Mouse (Mus musculus) induced T-regulatory cell, adult 2 months (primary cell): ENCODE results near the gene Bank1.

Source experiments
- DNase-seq: peaks from one replicate; pipeline ENCODE4 v3.0.0-alpha.2; 2012; ENCODE audit warnings: low read depth

The Bank1 gene

GRCm38 (mm10) chr3:136103339-136103738 lies 222.5 kb downstream of the Bank1 start:
- DNase-seq: no peak

DNA sequence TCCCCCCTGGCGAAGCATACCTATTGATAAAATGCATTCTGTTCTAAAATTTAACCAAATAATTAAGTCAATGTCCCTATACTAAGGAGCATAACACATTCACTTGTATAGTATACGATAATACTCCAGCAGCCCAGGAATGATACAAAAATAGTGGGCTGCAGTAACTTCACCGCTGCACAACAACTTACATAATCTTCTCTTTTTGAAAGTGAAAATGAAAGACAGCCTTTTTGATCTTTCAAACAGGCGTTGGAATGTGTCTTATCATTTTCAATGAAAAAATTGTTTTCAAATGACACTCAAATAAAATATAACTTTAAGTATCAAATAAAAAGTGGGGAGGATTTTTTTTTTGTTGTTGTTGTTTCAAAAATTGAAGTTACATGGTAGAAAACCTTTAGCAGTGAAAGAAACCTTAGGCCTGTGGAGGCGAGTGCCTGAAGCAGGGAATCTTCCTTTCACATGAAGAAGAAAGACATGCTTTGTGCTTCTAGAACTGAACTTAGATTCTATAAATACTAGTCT lies 224.8 kb downstream of the Bank1 start:
- peak; percentile 55 for DNase-seq

DNA sequence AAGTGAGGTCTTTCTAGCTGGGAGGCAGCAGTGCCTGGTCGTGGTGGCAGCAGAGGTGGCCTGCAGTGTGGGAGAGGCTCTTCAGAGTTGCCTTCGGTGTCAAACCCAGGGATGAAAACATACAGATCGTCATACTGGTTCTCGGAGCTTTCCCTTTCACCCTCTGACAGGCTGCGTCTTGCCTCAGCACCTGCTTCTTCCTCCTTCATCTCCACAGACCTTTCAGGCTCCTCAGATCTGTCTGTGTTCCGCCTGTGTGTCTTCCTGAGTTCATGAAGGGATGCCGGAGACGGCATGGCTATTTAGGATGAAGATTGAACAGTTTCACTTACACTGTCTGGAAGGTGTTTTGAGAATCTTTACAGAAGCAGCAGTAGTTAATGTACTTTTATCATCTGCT lies 225.6 kb downstream of the Bank1 start:
- DNase-seq: peak; percentile 46

GRCm38 (mm10) chr3:136086948-136087660 lies 238.8 kb downstream of the Bank1 start:
- no peak for DNase-seq

GRCm38 (mm10) chr3:136086431-136086830 lies 239.4 kb downstream of the Bank1 start:
- DNase-seq: no peak

GRCm38 (mm10) chr3:136085077-136085476 lies 240.8 kb downstream of the Bank1 start:
- no peak for DNase-seq

DNA sequence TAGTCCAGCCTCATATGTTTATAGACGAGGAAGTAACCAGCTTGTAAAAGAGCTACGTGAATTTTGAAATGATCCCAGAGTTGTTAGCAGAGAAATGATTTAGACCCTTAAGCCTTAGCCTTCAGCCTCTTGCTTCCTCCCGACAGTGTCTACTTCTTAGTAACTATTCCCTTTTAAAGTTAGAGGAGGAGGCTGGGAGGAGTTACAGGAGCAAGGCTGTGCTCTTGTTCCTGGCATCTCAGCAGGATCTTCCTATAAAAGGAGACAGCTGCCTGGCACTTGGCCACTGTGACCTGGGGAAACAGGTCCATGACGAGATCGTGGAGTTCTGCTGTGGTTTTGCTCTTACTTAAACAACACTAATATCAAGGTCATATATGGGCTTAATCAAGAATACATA lies 241.8 kb downstream of the Bank1 start:
- DNase-seq: no peak

- no peak for DNase-seq
These were observed 244.6 kb downstream of the Bank1 start for GRCm38 (mm10) chr3:136081264-136081663.

DNA sequence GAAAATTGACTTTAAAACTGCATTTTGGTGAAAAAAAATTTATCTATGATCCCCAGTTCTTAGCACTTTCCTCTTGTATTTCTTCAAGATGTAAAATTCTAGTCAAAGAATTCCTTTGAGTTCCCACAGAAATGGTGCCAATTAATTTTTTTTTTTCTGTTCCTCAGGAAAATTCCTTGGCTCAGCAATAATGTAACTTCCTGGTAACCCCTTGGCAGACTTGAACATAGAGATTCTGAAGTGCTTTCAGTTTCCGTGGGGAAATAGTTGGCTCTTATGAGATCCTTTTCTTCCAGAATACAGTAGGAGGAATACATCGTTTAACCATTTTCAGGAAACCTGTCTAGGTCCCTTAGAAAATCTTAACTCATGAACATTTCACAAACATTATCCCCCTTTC lies 247.3 kb downstream of the Bank1 start:
- DNase-seq: no peak

DNA sequence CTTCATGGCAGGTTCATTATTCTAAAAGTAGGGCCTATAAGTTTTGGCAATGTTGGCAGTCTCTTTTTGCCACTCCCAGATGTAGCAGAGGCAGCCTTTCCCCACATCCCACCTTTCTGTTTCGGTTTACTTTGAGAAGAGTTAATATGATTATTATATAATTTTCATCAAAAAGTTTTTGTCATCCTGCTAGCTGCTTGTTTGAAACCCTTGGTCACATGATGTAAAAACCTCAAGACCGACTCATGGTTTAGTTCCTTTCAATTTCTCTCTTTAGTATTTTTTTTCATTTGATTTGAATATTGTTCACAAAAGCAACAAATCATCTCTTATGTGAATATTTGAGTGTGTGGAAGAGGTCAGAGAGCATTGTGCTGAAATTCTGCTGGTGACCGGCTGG lies 255.5 kb downstream of the Bank1 start:
- no peak for DNase-seq

GRCm38 (mm10) chr3:136061907-136062306 lies 264.0 kb downstream of the Bank1 start:
- no peak for DNase-seq

GRCm38 (mm10) chr3:136050635-136051034 lies 275.2 kb downstream of the Bank1 start:
- DNase-seq: no peak

DNA sequence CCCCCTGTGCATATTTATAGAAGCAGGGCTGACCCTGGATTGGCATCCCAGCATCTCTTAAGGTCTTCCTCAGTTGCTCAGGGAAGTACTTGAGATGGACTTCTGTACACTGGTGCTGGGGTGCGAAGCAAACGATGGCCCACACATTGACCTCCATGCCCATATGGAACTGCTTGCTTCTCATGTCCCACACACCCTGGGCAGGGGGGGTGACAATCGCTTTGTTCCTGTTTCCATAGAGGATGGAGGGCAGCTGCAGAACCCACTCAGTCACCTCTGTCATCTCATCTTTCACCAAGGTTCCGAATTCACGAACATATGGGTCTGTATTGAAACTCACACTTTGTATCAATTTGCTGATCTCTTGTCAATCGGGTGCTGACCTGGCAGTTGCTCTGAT lies 275.7 kb downstream of the Bank1 start:
- DNase-seq: no peak

DNA sequence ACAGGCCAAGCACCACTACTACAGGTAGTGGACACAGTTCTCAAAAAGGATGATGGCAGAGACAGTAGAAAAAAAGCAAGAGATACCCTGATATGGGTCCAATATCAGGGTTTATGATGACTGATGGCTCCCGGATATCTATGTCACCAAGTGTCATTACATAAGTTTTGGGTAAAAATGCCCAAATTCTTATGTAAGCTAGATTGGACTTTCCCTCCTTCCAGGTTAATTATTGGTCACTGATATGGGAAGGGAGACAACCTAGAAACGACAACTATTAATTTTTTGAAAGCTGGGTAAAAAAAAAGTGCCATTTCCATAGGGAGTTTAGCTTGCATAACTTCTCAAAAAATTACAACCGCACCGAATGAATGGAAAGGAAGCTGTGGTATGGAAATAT lies 277.8 kb downstream of the Bank1 start:
- DNase-seq: no peak

- DNase-seq: no peak
These were observed 280.5 kb downstream of the Bank1 start for GRCm38 (mm10) chr3:136045381-136045780.

- DNase-seq: no peak
These were observed 285.8 kb downstream of the Bank1 start for GRCm38 (mm10) chr3:136040041-136040440.

DNA sequence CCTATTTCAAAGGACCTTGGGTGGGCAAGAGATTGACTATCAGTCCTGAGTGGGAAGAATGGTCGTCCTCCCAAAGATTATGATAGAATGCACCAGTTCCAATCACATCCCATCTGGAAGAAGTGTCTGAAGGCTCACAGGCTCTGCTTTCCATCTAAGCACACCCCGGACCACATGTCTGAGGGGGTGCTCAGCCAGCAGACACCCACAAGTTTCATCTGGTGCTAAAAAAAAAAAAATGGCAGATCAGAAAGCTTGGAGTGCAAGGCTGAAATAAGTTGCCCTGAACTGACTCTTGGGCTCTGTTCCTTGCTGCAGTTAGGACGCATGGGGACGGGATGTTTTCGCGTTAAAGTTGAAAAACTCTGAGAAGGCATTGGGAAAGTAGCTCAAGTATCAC lies 286.4 kb downstream of the Bank1 start:
- no peak for DNase-seq

DNA sequence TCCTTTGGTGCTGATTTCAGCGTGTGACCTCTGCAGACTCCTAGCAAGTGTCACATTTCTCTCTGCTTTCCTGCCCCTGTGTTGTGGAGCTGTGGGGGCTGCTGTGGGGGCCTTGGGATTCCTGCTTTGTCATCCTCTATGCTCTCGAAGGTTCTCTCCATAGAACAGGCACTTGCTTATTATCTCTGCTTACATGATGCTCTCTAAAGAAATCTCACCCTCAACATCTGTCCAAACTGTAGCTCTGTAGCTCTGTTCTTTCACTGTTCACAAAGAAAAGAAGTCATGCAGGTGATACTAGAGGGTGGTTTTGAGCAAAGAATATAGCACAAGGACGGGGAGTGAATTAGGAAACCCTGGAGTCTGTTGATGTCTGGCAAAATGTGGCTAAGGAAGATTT lies 288.6 kb downstream of the Bank1 start:
- DNase-seq: no peak

- DNase-seq: no peak
These were observed 290.1 kb downstream of the Bank1 start for GRCm38 (mm10) chr3:136035784-136036183.

- no peak for DNase-seq
These were observed 301.0 kb downstream of the Bank1 start for GRCm38 (mm10) chr3:136024876-136025275.

DNA sequence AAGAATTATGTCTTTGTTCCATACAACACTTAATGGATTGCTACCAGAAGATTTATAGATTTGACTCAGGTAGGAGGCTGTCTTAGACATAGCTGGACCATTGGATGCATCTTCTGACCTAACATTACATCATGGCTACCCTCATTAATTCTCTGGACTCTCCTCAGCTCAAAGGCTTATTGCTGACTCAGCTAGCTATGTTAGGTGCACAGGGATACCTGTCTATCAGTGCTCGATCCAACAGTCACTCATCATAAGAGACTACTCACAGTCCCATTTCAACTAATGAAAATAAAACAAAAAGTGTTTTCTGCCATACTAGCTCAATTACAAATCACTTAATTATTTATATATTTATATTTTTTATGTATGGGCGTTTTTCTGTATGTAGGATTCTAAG lies 308.3 kb downstream of the Bank1 start:
- no peak for DNase-seq

DNA sequence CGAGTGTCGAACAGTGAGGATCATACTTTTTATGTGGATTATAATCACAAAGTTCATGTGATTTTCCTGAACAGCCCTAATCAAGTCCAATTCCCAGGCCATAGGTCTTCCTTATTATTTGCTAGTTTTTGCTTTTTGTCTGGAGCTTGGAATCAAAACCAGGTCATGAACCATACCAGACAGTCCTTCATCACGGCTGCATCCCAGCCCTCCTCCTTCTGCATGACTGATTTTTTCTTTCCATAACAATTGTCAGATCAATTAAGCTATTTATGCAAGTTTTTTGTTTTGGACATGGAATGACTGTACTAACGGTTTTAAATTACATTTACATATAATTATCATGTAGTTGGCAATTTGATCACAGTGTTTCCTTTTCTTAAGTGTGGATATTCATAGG lies 315.2 kb downstream of the Bank1 start:
- no peak for DNase-seq

DNA sequence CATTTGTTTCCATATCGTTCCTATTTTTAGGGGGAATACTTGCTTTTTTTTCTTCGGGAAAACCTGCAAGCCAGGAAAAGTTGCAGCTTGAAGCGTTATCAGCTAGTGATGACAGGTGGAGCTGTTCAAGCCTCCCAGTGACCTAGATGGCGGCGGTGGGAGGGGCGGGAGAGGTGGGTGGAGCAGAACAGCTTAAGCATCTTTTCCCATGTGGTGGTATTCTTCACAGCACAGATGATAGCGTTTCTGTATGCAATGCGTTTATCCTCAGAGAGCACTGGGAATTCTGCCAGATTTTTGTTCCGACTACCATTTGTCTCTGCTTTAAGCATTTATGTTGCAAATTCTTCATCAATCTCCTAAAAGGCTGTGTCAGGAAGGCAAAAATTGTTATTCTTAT lies 318.0 kb downstream of the Bank1 start:
- no peak for DNase-seq
